Mouse (Mus musculus) hindbrain, embryonic 13.5 days (tissue): ENCODE data around the gene Smap1. TPM values are rescaled to one million over a fixed set of nuclear protein-coding genes. Genes with fewer than 3 reads are reported as not detected.

Source experiments
- ATAC-seq: fragments of 200-750 bp; cut with Nextera tagmentation; 2 replicates; pipeline ENCODE4 v1.8.0; 2017; ENCODE audit warnings: moderate TSS enrichment; ENCODE audit not compliant: low FRiP score
- H3K27ac ChIP-seq: fragments of 300-500 bp; sonication (generic); 2 replicates; pipeline ENCODE4 v1.5.1; 2015; ENCODE audit warnings: inconsistent platforms, mild to moderate bottlenecking, moderate library complexity
- H3K27me3 ChIP-seq: fragments of 300-500 bp; sonication (generic); 2 replicates; pipeline ENCODE4 v1.6.1; 2015; ENCODE audit warnings: mild to moderate bottlenecking, inconsistent platforms
- H3K36me3 ChIP-seq: fragments of 300-500 bp; sonication (generic); 2 replicates; pipeline ENCODE4 v1.6.1; 2015; ENCODE audit warnings: mild to moderate bottlenecking, inconsistent platforms
- H3K4me1 ChIP-seq: fragments of 300-500 bp; sonication (generic); replicated peaks from 2 replicates; pipeline ENCODE4 v1.6.1; 2015; ENCODE audit warnings: inconsistent platforms
- H3K4me2 ChIP-seq: fragments of 300-500 bp; sonication (generic); 2 replicates; pipeline ENCODE4 v1.6.1; 2015; ENCODE audit warnings: inconsistent platforms, mild to moderate bottlenecking, moderate library complexity
- H3K4me3 ChIP-seq: fragments of 300-500 bp; sonication (generic); 2 replicates; pipeline ENCODE4 v1.5.1; 2015; ENCODE audit warnings: mild to moderate bottlenecking, inconsistent platforms
- H3K9ac ChIP-seq: fragments of 300-500 bp; sonication (generic); 2 replicates; pipeline ENCODE4 v1.6.1; 2015; ENCODE audit warnings: mild to moderate bottlenecking, inconsistent platforms
- H3K9me3 ChIP-seq: fragments of 300-500 bp; sonication (generic); 2 replicates; pipeline ENCODE4 v1.6.1; 2016; ENCODE audit warnings: inconsistent platforms
- WGBS: fragments of 180-500 bp; shearing (Covaris S2); methylation state at CpG from one replicate; pipeline ENCODE4 v1.1.7; 2015; 5-methylcytosine and 5-hydroxymethylcytosine counted together
- polyA plus RNA-seq: library from polyadenylated mRNA; unstranded; fragments of >200 nt; fragmentation: Nextera tagmentation; extraction: Ambion mirVana; gene quantifications from 2 replicates; pipeline ENCODE4 v1.2.1, GENCODE M21; 2015

Smap1 gene
- polyA plus RNA-seq, 1 experiment from 2014 or later, result 77.3 TPM

DNA sequence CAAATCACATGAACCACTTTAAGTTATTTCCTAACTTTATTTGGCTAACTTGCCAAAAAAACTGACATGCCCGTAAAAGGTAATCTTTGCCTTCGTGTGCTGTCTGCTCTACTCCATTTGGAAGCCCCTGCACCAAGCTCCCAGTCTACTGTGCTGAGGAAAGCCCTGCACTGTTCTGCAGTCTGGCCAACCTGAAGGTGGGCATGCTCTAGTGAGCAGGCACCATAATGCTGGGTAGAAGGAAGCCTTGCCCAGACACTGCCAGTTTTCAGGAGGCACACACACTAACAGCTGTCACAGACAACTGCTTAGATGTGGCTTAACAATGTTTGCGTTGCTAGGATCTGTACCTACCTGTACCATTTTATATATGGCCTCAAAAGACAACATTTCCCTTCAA lies 66.5 kb downstream of the Smap1 start:
- 93% methylated on average over 3 of the region's 3 CpGs for WGBS

DNA sequence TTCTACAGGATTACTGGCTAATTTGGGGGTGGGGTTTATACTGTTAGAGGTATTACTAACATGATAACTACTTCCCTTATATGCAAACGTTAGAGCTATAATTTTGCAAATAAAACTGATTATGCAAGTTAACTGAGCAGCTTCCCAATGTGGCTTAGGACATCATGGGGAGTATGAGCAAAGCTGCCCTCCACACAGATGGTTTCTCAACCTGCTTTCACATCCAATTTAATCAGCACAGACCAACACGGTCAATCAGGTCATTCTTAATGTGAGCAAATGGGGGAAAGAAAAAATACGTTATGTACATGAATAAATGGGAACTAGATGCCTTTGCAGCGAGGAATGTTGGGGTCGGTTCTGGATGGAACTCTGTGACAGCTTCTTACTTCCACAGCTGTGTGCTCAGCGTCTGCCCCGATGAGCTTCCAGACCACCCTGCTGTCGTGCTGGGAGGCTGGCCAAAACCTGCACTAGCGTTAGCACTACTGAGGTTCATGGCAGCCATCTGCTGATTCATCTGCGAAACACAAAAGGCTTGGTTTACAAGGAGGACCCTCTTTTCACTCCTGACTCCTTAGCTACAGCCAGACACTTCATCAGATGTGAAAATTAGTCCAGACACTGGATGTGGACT lies 76.0 kb downstream of the Smap1 start:
- Histone ChIP-seq H3K27me3 (no peaks in the 10 kb centered on the region), H3K4me2 (no peak overlapping the region), H3K4me1 (0 out of 2 replicates have a peak, but pooled peaks cover 6% of the 10 kb centered on the region), H3K27ac (no peak overlapping the region), H3K4me3 (no peak overlapping the region), H3K36me3 (peaks cover 59% of the 10 kb centered on the region), H3K9me3 (no peaks in the 10 kb centered on the region), H3K9ac (no peak overlapping the region)
- ATAC-seq, result peak; percentile 50; the same call in 1 of the 2 replicates
- WGBS, result 60% methylated on average over 10 of the region's 10 CpGs

More for the DNA sequence above, 66.5 kb downstream of the Smap1 start:
- H3K4me1 ChIP-seq, result no peaks in the 10 kb centered on the region
- H3K9ac ChIP-seq, result no peak overlapping the region
- no peaks in the 10 kb centered on the region for H3K9me3 ChIP-seq
- no peaks in the 10 kb centered on the region for H3K27me3 ChIP-seq
- peaks cover 43% of the 10 kb centered on the region for H3K36me3 ChIP-seq
- H3K27ac ChIP-seq, result no peak overlapping the region
- no peak overlapping the region for H3K4me3 ChIP-seq
- H3K4me2 ChIP-seq, result no peak overlapping the region
- ATAC-seq, result no peak

DNA sequence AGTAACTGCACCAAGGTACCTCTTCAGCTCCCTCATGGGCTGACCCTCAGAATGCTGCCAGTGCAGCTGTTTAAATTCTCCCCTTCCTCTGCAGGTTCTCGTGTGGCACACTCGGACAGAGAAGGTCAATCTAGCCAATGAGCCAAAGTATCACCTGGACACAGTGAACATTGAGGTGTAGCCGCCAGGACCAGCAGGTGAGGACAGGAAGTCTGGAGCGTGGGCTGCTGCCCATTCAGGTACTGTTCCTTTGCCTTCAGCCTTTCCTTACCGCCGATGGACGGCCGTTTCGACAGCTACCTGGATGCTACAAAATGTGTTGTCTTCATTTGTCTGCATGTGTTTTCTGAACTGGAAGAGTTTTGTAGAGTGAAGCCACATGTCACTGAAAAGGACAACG lies 77.1 kb downstream of the Smap1 start:
- ATAC-seq, result no peak
- WGBS, result 96% methylated on average over 10 of the region's 10 CpGs
- H3K36me3 ChIP-seq, result peaks cover 56% of the 10 kb centered on the region
- no peaks in the 10 kb centered on the region for H3K9me3 ChIP-seq
- H3K9ac ChIP-seq, result no peak overlapping the region
- H3K4me3 ChIP-seq, result no peak overlapping the region
- H3K27ac ChIP-seq, result no peak overlapping the region
- H3K27me3 ChIP-seq, result no peaks in the 10 kb centered on the region
- no peak overlapping the region for H3K4me2 ChIP-seq
- H3K4me1 ChIP-seq, result 0 out of 2 replicates have a peak, but pooled peaks cover 6% of the 10 kb centered on the region

DNA sequence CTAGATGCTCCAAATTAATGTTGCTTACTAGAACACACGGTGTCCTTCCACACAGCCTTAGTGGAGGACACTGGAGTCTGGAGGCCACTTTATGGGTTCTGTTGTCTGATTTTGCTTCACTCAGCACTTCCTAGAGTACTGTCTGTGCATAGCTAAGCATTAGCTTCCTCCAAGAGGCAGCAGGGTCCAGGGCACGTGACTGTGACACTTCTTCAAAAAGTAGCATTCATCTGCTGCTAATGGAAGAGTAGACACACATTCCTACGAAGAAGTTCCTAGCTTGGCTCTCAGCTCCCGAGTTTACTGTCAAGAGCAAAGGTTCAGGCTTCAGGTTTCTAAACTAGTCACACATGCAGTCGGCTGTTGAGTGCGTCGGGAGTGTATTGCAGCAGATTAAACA lies 78.3 kb downstream of the Smap1 start:
- Histone ChIP-seq H3K9ac (no peak overlapping the region), H3K4me1 (0 out of 2 replicates have a peak, but pooled peaks cover 6% of the 10 kb centered on the region), H3K4me2 (no peak overlapping the region), H3K27me3 (no peaks in the 10 kb centered on the region), H3K9me3 (no peaks in the 10 kb centered on the region), H3K36me3 (peaks cover 53% of the 10 kb centered on the region), H3K4me3 (no peak overlapping the region), H3K27ac (no peak overlapping the region)
- no peak for ATAC-seq
- 89% methylated on average over 7 of the region's 7 CpGs for WGBS

DNA sequence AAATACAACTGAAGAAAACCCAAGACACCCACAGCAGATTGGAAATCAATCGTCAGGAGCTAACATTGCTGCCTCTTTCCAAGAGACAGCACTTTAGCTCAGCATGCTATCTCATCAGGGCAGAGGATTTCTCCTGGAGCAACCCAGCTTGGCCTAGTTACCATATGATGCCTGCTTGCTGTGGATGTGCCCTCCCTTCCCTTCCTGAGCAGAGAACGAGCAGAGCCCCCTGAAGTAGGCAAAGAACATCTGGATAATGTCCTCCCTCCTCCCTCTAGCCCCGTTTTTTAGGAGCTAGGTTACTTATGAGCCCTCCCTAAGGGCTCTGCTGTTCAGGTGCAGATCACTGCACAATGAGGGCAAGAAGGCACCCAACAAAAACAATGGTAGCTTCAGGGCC lies 79.5 kb downstream of the Smap1 start:
- Histone ChIP-seq H3K27me3 (no peaks in the 10 kb centered on the region), H3K4me2 (no peak overlapping the region), H3K9me3 (no peaks in the 10 kb centered on the region), H3K9ac (no peak overlapping the region), H3K4me3 (no peak overlapping the region), H3K36me3 (peaks cover 43% of the 10 kb centered on the region), H3K27ac (peak overlapping the region; percentile 46; the same call in 1 of the 2 replicates), H3K4me1 (0 out of 2 replicates have a peak, but pooled peaks cover 6% of the 10 kb centered on the region)
- no peak for ATAC-seq
- WGBS, result 73% methylated on average over 3 of the region's 3 CpGs

DNA sequence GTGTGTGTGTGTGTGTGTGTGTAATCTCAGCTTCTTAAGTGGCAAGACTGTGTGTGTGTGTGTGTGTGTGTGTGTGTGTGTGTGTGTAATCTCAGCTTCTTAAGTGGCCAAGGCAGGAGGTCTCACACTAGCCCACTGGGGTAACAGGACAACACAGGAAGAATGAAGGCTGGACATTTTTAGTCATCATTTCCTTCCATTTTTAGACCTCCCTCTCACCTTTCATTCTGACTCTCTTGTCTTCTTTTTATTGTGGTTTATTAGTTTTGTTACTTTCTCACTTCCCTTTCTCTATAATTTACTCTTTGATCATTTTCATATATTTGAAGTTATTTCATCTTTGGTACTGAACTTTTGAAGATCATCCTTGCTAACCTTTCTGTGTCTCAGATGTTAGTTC lies 81.2 kb downstream of the Smap1 start:
- no peak for ATAC-seq
- no peaks in the 10 kb centered on the region for H3K27me3 ChIP-seq
- H3K9ac ChIP-seq, result no peak overlapping the region
- H3K4me3 ChIP-seq, result no peak overlapping the region
- 0 out of 2 replicates have a peak, but pooled peaks cover 6% of the 10 kb centered on the region for H3K4me1 ChIP-seq
- H3K27ac ChIP-seq, result no peak overlapping the region
- no peak overlapping the region for H3K4me2 ChIP-seq
- peaks cover 35% of the 10 kb centered on the region for H3K36me3 ChIP-seq
- no peaks in the 10 kb centered on the region for H3K9me3 ChIP-seq

DNA sequence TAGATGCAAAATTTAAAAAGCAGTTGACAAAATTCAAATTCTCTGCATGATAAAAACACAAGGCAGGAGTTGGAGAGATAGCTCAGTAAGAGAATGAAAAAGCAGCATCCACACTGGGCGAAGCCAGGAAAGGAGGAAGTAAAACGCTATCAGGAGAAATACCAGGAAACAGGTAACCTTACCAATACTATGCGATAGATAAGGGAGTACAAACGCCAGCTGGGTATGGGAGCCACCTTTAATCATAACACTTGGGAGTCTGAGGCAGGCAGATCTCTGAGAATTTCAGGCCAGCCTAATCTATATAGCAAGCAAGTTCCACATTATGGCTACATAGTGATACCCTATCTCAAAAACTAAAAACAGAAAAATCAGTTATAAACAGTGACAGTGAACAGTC lies 85.5 kb downstream of the Smap1 start:
- H3K9me3 ChIP-seq, result no peaks in the 10 kb centered on the region
- 96% methylated on average over 4 of the region's 4 CpGs for WGBS

DNA sequence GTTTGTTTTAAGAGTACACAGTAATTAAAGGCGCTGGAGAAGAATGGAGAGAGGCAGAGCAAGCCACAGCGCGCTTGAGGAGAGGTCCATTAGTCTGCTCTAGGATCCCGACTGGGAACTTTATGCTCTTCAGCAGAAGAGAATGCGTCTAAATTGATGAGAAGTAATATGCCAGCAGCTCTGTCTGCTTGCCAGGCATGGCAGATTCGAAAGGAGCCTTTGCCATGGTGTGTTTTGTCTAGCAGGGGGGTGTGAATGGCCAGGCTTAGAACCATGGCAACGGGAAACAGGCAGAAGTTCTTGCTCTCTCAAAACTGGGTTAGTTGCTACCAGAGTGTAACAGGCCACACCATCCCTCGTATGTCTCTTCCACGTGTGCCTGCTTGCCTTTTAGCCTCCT lies 87.3 kb downstream of the Smap1 start:
- peak; percentile 75 for ATAC-seq
- no peaks in the 10 kb centered on the region for H3K36me3 ChIP-seq
- no peaks in the 10 kb centered on the region for H3K9me3 ChIP-seq
- peak overlapping the region; percentile 63 for H3K27ac ChIP-seq
- H3K27me3 ChIP-seq, result no peaks in the 10 kb centered on the region
- WGBS, result 55% methylated on average over 9 of the region's 9 CpGs
- H3K4me1 ChIP-seq, result peaks cover 10% of the 10 kb centered on the region; the same call in 1 of the 2 replicates
- H3K9ac ChIP-seq, result no peak overlapping the region
- no peak overlapping the region for H3K4me3 ChIP-seq
- no peak overlapping the region for H3K4me2 ChIP-seq

More for the DNA sequence above, 85.5 kb downstream of the Smap1 start:
- Histone ChIP-seq H3K27ac (no peak overlapping the region), H3K9ac (no peak overlapping the region), H3K4me2 (no peak overlapping the region), H3K36me3 (peaks cover 5% of the 10 kb centered on the region; the same call in 1 of the 2 replicates), H3K4me3 (no peak overlapping the region), H3K27me3 (no peaks in the 10 kb centered on the region), H3K4me1 (peaks cover 10% of the 10 kb centered on the region; the same call in 1 of the 2 replicates)
- ATAC-seq, result no peak

DNA sequence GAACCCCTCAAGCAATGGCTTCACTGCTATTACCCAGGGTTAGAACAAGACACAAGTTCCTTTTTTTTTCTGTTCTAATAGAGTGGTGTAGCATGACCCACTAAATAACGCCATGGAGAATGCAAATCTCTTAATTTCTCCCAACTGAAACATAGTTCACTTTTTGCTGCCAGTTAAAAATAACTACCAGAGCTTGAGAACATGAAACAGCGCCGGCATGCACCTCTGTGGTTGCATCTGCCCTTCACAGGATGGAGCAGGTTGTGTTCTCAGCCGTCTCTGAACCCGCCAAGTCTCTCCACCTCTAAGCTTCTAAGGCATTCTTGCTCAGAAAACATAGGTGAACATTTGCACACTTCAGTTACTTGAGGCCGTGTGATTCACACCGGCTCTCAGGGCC lies 87.9 kb downstream of the Smap1 start:
- H3K27me3 ChIP-seq, result no peaks in the 10 kb centered on the region
- no peaks in the 10 kb centered on the region for H3K36me3 ChIP-seq
- H3K4me1 ChIP-seq, result peaks cover 10% of the 10 kb centered on the region; the same call in 1 of the 2 replicates
- 84% methylated on average over 7 of the region's 7 CpGs for WGBS
- H3K9me3 ChIP-seq, result no peaks in the 10 kb centered on the region
- no peak overlapping the region for H3K4me2 ChIP-seq
- no peak for ATAC-seq
- H3K4me3 ChIP-seq, result no peak overlapping the region
- H3K27ac ChIP-seq, result peak overlapping the region; percentile 63
- H3K9ac ChIP-seq, result no peak overlapping the region

DNA sequence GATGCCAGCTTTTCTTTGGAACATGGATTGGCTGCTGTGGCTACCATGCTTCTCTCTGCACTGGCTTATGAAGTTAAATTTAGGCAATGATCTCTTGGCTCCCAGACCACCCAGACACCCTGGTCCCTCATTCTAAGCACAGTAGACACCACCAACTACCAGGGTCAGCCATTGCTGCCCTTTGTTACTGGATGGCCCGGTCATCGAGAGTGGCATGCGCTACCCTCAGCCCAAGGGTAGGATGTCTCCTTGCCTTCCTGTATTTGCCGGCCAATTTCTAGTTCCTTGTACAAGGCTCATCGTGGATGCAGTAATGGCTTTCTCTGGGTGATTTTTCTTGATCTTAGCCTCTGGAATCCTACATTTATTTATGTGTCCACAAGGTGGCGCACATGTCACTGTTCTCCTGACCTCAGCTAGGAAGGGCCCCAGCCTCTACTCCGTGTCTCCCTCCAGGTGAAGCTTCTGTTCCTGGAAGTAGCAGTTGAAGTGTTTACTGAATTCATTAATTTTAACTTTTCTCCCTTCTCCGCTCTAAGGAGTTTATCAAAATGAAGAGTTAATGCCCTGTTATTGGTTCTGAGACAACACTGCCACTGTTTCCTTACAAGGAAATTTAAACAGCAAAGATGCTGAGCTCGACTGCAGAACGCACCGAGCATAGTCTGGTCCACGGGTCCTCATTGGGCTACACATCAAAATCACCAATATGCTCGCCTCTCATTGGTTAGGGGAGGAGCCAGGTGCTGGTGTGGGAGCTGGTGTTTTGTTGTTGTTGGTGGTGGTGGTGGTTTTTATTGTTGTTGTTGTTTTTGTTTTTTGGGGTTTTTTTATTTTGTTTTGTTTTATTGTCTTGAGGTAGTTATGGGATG lies 95.0 kb downstream of the Smap1 start:
- no peaks in the 10 kb centered on the region for H3K36me3 ChIP-seq

DNA sequence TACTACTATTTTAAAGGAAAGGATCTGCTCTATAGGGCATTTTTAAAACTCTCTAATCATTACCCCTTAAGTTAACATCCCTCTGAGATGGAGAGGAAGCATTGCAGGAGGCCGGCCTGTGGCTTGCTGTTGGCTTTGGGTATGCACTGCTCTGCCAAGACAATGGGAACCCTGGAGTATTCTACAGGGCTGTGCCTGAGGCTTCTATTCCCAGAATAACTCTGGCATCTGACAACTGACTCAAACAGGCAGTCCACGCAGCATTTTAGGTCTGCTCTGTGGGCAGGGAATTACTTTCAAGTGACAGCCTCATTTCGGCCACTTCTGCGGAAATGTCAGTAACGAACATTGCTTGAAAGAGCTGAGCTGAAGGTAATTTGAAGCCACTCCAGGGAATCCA lies 100.5 kb downstream of the Smap1 start:
- Histone ChIP-seq H3K36me3 (no peaks in the 10 kb centered on the region), H3K27me3 (no peaks in the 10 kb centered on the region), H3K9ac (no peak overlapping the region), H3K9me3 (no peaks in the 10 kb centered on the region), H3K4me3 (no peak overlapping the region), H3K4me2 (no peak overlapping the region), H3K4me1 (no peaks in the 10 kb centered on the region; the same call in 1 of the 2 replicates), H3K27ac (no peak overlapping the region)
- WGBS, result 78% methylated on average over 5 of the region's 5 CpGs
- ATAC-seq, result no peak

More for the DNA sequence above, 95.0 kb downstream of the Smap1 start:
- WGBS, result 45% methylated on average over 13 of the region's 13 CpGs
- Histone ChIP-seq H3K4me3 (no peak overlapping the region), H3K4me1 (no peaks in the 10 kb centered on the region), H3K9ac (no peak overlapping the region), H3K9me3 (no peaks in the 10 kb centered on the region), H3K27me3 (no peaks in the 10 kb centered on the region), H3K4me2 (no peak overlapping the region), H3K27ac (no peak overlapping the region)
- ATAC-seq, result peak; percentile 65

DNA sequence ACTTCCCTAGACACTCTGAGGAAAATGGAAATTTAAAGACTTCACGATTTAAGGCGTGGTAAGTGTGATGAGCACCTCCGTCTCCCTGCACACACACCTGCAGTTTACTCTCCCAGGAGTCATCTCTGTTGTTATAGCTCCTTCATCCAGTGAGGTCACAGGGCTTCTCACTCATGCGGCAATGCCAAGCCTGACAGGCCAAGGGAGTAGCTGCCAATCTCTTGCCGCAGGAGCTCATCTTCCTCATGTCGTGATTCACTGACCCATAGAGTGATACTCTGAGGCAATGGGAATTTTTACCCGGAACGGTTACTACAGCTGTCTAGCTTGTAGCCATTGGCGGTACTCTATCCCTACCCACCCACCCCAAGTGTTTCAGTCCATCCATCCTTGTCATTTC lies 123.8 kb downstream of the Smap1 start:
- no peaks in the 10 kb centered on the region for H3K4me1 ChIP-seq
- no peak overlapping the region for H3K4me3 ChIP-seq
- no peaks in the 10 kb centered on the region; the same call in 1 of the 2 replicates for H3K27me3 ChIP-seq
- H3K27ac ChIP-seq, result no peak overlapping the region
- no peak overlapping the region for H3K9ac ChIP-seq
- no peak overlapping the region for H3K4me2 ChIP-seq
- H3K36me3 ChIP-seq, result no peaks in the 10 kb centered on the region
- ATAC-seq, result no peak
- WGBS, result 91% methylated on average over 9 of the region's 9 CpGs
- H3K9me3 ChIP-seq, result no peaks in the 10 kb centered on the region
